Mouse (Mus musculus): ENCODE measurements around the gene Tagap1.
"Not testable (repeated sequence)": the region's sequence is repeated elsewhere in the genome, so short reads cannot be mapped to it uniquely, and the experiment has no call there.

GRCm38 (mm10) chr17:7005646-7006045 is 44.7 kb upstream of the Tagap1 start:
- not testable (repeated sequence) for TF ChIP-seq MAX (IDR thresholded peaks at IDR 0.05; ENCODE audit: low read depth); USF1 (IDR thresholded peaks at IDR 0.05; ENCODE audit: low read depth); POLR2A (IDR thresholded peaks at IDR 0.05; ENCODE audit: insufficient read length, low read depth); E2F4 (IDR thresholded peaks at IDR 0.05; ENCODE audit: insufficient read depth)
